ENCODE assay signal across 20 mouse cellular contexts in genomic region chr19:53757432-53758109, GRCm38 (mm10).
DNase-seq lines count a peak whose midpoint lies in the region; ATAC-seq lines count a peak whose summit lies in the region.
"Had no signal": no experiment of that assay in that cellular context is flagged by ENCODE, and none has a peak within 500 bp of the region (broad histone marks: within the 10 kb centered on the region; RNA-seq: fewer than 3 reads in every experiment).

No protein-coding gene starts in this region.

- H3K9ac ChIP-seq in heart, embryonic 15.5 days = no peak overlapping the region
- H3K9ac ChIP-seq: embryonic facial prominence, embryonic 13.5 days; liver, embryonic 12.5 days; lung, embryonic 14.5 days; midbrain, embryonic 13.5 days had no signal

- 68% methylated on average over 17 of the region's 17 CpGs for WGBS in heart, embryonic 15.5 days

- H3K9me3 ChIP-seq in heart, embryonic 15.5 days (replicated peaks) = no peaks in the 10 kb centered on the region
- H3K9me3 ChIP-seq: embryonic facial prominence, embryonic 13.5 days had no signal

- ATAC-seq in heart, embryonic 15.5 days (replicated peaks; ENCODE audit: insufficient number of reproducible peaks, insufficient read depth, low FRiP score, low read depth) = no peak
- ATAC-seq: forebrain, embryonic 16.5 days; inflammation-experienced regulatory T-cells, adult 6 months; liver, embryonic 12.5 days; midbrain, embryonic 13.5 days had no signal

- H3K4me3 ChIP-seq in heart, embryonic 15.5 days = no peak overlapping the region
- H3K4me3 ChIP-seq: embryonic facial prominence, embryonic 13.5 days; liver, embryonic 12.5 days; midbrain, embryonic 13.5 days; myocyte had no signal

- no peaks in the 10 kb centered on the region for H3K27me3 ChIP-seq in heart, embryonic 15.5 days
- H3K27me3 ChIP-seq: embryonic facial prominence, embryonic 13.5 days; liver, embryonic 12.5 days; midbrain, embryonic 13.5 days had no signal

- intact Hi-C loops in heart, postnatal 25 days (cut with DNase I) = no loop called here

- H3K4me1 ChIP-seq in heart, embryonic 15.5 days (replicated peaks) = peaks cover 58% of the 10 kb centered on the region
- H3K4me1 ChIP-seq: midbrain, embryonic 13.5 days had no signal

- H3K4me2 ChIP-seq in heart, embryonic 15.5 days = no peak overlapping the region
- H3K4me2 ChIP-seq: embryonic facial prominence, embryonic 13.5 days; liver, embryonic 12.5 days; lung, embryonic 14.5 days; midbrain, embryonic 13.5 days had no signal

- no peaks in the 10 kb centered on the region for H3K36me3 ChIP-seq in heart, embryonic 15.5 days
- H3K36me3 ChIP-seq: embryonic facial prominence, embryonic 13.5 days; liver, embryonic 12.5 days; midbrain, embryonic 13.5 days had no signal

- no peak for DNase-seq in heart, postnatal 25 days (ENCODE audit: low spot score)
- peak; percentile 45 for DNase-seq in right cerebral cortex, adult 18-20 months
- no peak for DNase-seq in right cerebral cortex, postnatal 14 days
- peak; percentile 15 to 38 for DNase-seq in layer of hippocampus, adult 8-10 months (ENCODE audit: low spot score in 2 of 2)
- no peak for DNase-seq in thymus, postnatal 14 days
- DNase-seq in cerebellum, adult 11-12 months = no peak
- DNase-seq: adrenal gland, postnatal 36 days; cerebellum, adult 9-11 months; gastrocnemius, postnatal 25 days; kidney, adult 8-10 months; kidney, postnatal 25 days; lung, embryonic 14.5 days; lung, postnatal 4 days had no signal

- peak overlapping the region; percentile 17; the same call in 1 of the 2 replicates for H3K27ac ChIP-seq in heart, embryonic 15.5 days
- H3K27ac ChIP-seq: embryonic facial prominence, embryonic 13.5 days; liver, embryonic 12.5 days; midbrain, embryonic 13.5 days had no signal

Comparison
In these comparisons a context has a peak if more than half of its experiments do, and no peak if none do; other contexts are left out.
1. DNase-seq: peak in right cerebral cortex, adult 18-20 months (single experiment) and layer of hippocampus, adult 8-10 months (2 of 2); none in heart, postnatal 25 days (single experiment), right cerebral cortex, postnatal 14 days (single experiment), thymus, postnatal 14 days (single experiment) and cerebellum, adult 11-12 months (single experiment).